Mouse (Mus musculus) forebrain, embryonic 14.5 days (tissue): ENCODE measurements at regions not wholly inside any gene's neighbourhood (a gene's known extent, or its start where the extent isn't known, plus 50 kb on each side); places are given as distances from the start of the nearest gene placed in this dataset.

Source experiments
- ATAC-seq: fragments of 200-750 bp; cut with Nextera tagmentation; 2 replicates; pipeline ENCODE4 v1.8.0; 2017; ENCODE audit warnings: mild to moderate bottlenecking, moderate library complexity
- DNase-seq: peaks from one replicate; pipeline ENCODE4 v3.0.0-alpha.2; 2015; ENCODE audit warnings: low spot score
- H3K27ac ChIP-seq: fragments of 300-500 bp; sonication (generic); 2 replicates; pipeline ENCODE4 v1.5.1; 2014; ENCODE audit warnings: low read depth, mild to moderate bottlenecking, control low read depth, low read length, moderate library complexity
- H3K27me3 ChIP-seq: fragments of 300-500 bp; sonication (generic); replicated peaks from 2 replicates; pipeline ENCODE4 v1.6.1; 2014; ENCODE audit warnings: low read length, control low read depth, mixed read lengths; ENCODE audit not compliant: control insufficient read depth, insufficient read depth
- H3K36me3 ChIP-seq: fragments of 300-500 bp; sonication (generic); 2 replicates; pipeline ENCODE4 v1.6.1; 2014; ENCODE audit warnings: low read length, control low read depth; ENCODE audit not compliant: control insufficient read depth, insufficient read depth
- H3K4me1 ChIP-seq: fragments of 300-500 bp; sonication (generic); 2 replicates; pipeline ENCODE4 v1.6.1; 2014; ENCODE audit warnings: antibody characterized with exemption, low read length, control low read depth; ENCODE audit not compliant: control insufficient read depth, insufficient read depth
- H3K4me2 ChIP-seq: fragments of 300-500 bp; sonication (generic); 2 replicates; pipeline ENCODE4 v1.6.1; 2014; ENCODE audit warnings: mild to moderate bottlenecking, control low read depth, low read length
- H3K4me3 ChIP-seq: fragments of 300-500 bp; sonication (generic); 2 replicates; pipeline ENCODE4 v1.5.1; 2014; ENCODE audit warnings: low read depth, low read length, control low read depth
- H3K9ac ChIP-seq: fragments of 300-500 bp; sonication (generic); 2 replicates; pipeline ENCODE4 v1.6.1; 2014; ENCODE audit warnings: mild to moderate bottlenecking, low read length, control low read depth, moderate library complexity
- H3K9me3 ChIP-seq: fragments of 300-500 bp; sonication (generic); replicated peaks from 2 replicates; pipeline ENCODE4 v1.6.1; 2016; ENCODE audit warnings: low read length, control low read depth, mixed read lengths; ENCODE audit not compliant: control insufficient read depth
- WGBS: fragments of 180-500 bp; shearing (Covaris S2); extraction: QIAGEN DNeasy Blood & Tissue Kit; methylation state at CpG from one replicate; pipeline ENCODE4 v1.1.7; 2014; 5-methylcytosine and 5-hydroxymethylcytosine counted together

DNA sequence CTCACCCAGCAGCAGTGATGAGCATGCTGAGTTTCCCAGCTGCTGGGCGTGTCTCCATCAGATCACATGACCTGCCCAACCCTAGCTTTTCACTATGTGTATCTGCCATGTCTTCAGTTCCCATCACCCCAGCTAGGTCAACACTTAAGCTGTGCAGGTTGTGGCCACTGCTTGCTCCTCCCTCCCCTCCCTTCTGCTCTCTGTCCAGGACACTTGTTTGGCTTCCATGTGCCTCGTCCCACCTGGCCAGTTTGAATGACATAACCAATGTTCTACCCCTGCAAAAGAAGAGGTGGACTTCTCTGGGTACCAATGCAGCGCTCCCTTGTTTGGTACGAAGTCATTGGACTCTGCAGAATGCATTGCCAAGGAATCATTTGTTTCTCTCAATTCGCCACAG, 460.7 kb downstream of the Wdr11 start:
- Histone ChIP-seq H3K27me3 (no peaks in the 10 kb centered on the region; the same call in 1 of the 2 replicates), H3K9ac (no peak overlapping the region), H3K4me3 (no peak overlapping the region), H3K4me1 (no peaks in the 10 kb centered on the region), H3K36me3 (no peaks in the 10 kb centered on the region), H3K4me2 (no peak overlapping the region), H3K27ac (no peak overlapping the region), H3K9me3 (no peaks in the 10 kb centered on the region)
- DNase-seq = no peak
- 90% methylated on average over 5 of the region's 5 CpGs for WGBS
- no peak for ATAC-seq

DNA sequence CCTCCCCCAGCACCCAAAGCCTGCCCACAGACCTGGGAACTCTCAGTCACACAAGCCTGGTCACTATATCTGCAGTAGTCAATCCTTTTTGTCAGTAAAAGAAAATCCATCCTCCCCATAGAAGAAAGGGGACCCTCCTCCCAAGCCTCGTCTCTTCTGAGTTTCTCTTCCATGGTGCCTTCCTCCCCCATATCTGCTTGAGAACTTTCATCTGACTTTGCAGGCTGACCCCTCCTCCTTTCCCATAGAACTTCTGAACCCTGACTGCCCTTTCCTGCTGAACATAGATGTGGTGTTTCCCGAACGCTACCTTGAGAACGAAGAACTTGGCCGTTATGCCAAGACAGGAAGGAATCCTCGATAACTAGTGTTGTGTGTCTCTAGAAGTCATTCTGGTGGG, 462.5 kb downstream of the Ate1 start:
- H3K9ac ChIP-seq = no peak overlapping the region
- DNase-seq = no peak
- WGBS = 89% methylated on average over 6 of the region's 6 CpGs

DNA sequence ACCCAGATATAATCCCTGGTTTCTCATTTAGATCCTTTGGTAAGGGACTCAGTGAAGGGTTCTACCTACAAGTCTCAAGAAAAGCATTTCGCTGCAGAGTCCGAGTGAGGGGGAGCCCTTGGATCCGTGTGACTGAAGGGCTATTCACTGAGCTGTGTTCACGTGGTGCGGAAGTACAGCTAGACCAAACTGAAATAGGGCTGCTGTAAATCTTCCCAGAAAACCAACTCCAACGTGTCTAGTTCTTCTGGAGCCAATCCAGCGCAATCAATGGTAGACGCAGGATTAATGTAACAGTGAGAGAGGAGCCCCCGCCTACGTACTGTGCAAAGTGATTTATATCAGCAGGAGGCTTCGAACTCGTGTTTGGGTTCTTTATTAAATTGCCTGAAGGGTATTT, 461.9 kb downstream of the Ate1 start:
- Histone ChIP-seq H3K27ac (no peak overlapping the region), H3K4me2 (no peak overlapping the region), H3K4me3 (no peak overlapping the region), H3K4me1 (no peaks in the 10 kb centered on the region), H3K27me3 (no peaks in the 10 kb centered on the region), H3K9ac (no peak overlapping the region), H3K9me3 (no peaks in the 10 kb centered on the region), H3K36me3 (no peaks in the 10 kb centered on the region)
- 79% methylated on average over 12 of the region's 12 CpGs for WGBS
- ATAC-seq (no peak), DNase-seq (peak; percentile 14)

More for the DNA sequence above, 462.5 kb downstream of the Ate1 start:
- H3K9me3 ChIP-seq = no peaks in the 10 kb centered on the region
- H3K36me3 ChIP-seq = no peaks in the 10 kb centered on the region
- H3K4me1 ChIP-seq = no peaks in the 10 kb centered on the region
- no peak for ATAC-seq
- no peaks in the 10 kb centered on the region for H3K27me3 ChIP-seq
- H3K27ac ChIP-seq = no peak overlapping the region
- H3K4me3 ChIP-seq = no peak overlapping the region
- no peak overlapping the region for H3K4me2 ChIP-seq

DNA sequence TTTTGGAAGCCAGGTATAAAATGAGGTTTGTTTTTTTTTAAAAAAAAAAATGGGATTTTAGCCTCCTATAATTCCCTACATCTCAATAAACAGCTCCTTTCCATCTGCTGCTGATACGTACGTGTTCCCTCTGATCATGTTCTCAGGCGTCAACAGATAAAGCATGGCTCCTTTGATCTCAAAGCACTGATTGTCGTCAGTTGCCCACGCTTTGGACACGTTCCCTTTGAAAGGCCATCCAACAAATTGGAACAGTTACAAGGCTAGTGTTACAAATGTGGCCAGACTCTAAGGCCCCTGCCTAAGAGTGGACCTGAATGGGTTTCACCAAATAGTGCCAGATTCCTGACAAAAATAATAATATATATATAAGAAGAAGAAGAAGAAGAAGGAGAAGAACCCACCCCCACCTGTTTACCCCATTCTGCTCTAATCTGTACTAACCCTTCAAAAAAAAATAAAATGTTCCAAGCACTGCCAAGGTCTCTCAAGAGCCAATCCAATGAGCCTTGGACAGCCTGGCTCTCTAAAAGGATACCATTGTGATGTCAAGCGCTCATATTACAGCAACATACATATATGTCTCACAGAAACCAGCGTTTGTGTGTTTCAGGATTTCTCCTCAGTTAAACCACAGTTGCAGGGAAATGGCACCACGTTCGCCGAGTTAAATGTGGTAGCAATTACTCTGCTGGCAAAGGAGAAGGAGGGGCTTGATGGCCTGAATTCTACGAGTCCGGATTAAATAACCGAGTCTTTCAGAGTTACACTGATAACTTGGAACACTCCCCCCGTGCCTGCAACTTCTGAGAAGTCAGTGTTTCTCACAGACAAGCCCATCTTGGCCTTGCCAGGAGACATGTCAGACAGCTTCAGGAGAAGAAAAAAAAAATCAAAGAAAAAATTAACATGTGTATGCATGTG, 460.2 kb downstream of the Ate1 start:
- Histone ChIP-seq H3K4me3 (no peak overlapping the region), H3K36me3 (no peaks in the 10 kb centered on the region), H3K4me2 (no peak overlapping the region), H3K4me1 (no peaks in the 10 kb centered on the region), H3K27ac (no peak overlapping the region), H3K9me3 (no peaks in the 10 kb centered on the region), H3K9ac (no peak overlapping the region), H3K27me3 (no peaks in the 10 kb centered on the region)
- WGBS = 73% methylated on average over 15 of the region's 15 CpGs
- ATAC-seq = no peak
- DNase-seq = no peak

DNA sequence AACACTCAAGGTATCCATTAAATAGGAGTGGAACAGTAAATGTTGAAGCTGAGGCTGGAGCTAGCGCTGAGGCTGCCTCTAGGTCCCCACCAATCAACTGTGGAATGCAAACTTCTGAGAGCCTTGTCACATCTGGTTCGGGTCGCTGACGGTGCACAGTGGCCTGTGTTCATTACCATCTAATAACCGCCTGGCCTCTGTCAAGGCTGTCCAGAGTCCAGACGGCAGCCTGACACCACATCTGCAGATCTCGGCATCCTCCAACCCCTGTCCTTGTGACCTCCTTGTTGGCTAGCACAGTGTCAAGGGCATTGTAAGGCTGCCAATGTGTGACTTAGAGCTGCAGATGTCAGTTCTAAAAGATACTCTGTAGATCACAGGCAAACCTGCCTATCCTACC, 455.7 kb downstream of the Ate1 start:
- Histone ChIP-seq H3K9ac (no peak overlapping the region), H3K36me3 (no peaks in the 10 kb centered on the region), H3K9me3 (no peaks in the 10 kb centered on the region), H3K4me1 (no peaks in the 10 kb centered on the region), H3K27me3 (no peaks in the 10 kb centered on the region), H3K4me2 (no peak overlapping the region), H3K4me3 (no peak overlapping the region), H3K27ac (no peak overlapping the region)
- WGBS = 85% methylated on average over 7 of the region's 7 CpGs
- ATAC-seq = no peak
- DNase-seq = no peak

DNA sequence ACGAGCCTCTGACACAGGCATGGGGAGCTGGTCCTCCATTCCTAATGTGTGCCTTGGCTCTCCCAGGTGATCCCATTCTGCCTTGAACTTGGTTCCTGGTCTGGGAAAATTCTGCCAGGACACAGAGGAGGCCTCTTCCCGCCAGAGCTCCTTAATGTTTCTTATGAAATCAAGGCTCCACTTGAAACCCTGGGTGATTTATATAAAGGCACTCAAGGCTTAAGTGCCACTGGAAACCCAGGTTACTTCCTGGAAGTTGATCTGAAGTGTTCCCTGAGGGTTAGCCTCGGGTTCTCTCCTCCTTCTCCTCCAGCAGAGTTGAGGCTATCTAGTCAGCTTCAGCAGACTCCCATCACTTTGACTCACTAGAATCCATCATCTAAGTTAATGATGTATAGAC, 451.9 kb downstream of the Ate1 start:
- ATAC-seq = no peak
- Histone ChIP-seq H3K36me3 (no peaks in the 10 kb centered on the region), H3K9me3 (no peaks in the 10 kb centered on the region), H3K4me1 (no peaks in the 10 kb centered on the region; the same call in 1 of the 2 replicates), H3K4me3 (no peak overlapping the region), H3K27ac (no peak overlapping the region), H3K4me2 (no peak overlapping the region), H3K27me3 (no peaks in the 10 kb centered on the region), H3K9ac (no peak overlapping the region)
- DNase-seq = no peak
- 64% methylated on average over 3 of the region's 3 CpGs for WGBS

DNA sequence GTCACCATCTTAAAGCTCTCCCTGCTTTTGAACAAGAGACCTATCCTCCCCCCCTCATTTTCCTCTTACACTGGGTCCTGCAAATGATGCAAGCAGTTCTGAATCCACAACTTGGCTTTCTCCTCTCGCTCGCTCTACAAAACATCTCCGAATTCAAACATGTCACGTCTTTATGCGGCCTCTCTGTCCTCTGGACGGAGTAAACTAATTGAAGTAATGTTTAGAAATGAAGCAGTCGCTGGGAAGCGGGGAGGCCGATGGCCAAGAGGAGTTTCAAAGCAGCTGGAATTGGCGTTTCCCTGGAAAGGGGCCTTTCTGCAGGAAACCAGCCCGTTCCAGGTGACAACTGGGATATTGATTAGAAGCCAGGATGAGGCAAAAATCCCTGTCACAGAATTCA, 446.8 kb downstream of the Ate1 start:
- ATAC-seq (no peak), DNase-seq (no peak)
- Histone ChIP-seq H3K9me3 (no peaks in the 10 kb centered on the region), H3K4me2 (peak overlapping the region; percentile 52), H3K27me3 (no peaks in the 10 kb centered on the region), H3K4me3 (peak overlapping the region; percentile 16; the same call in 1 of the 2 replicates), H3K27ac (no peak overlapping the region), H3K4me1 (peaks cover 7% of the 10 kb centered on the region; the same call in 1 of the 2 replicates), H3K36me3 (no peaks in the 10 kb centered on the region), H3K9ac (no peak overlapping the region)
- WGBS = 50% methylated on average over 11 of the region's 11 CpGs

DNA sequence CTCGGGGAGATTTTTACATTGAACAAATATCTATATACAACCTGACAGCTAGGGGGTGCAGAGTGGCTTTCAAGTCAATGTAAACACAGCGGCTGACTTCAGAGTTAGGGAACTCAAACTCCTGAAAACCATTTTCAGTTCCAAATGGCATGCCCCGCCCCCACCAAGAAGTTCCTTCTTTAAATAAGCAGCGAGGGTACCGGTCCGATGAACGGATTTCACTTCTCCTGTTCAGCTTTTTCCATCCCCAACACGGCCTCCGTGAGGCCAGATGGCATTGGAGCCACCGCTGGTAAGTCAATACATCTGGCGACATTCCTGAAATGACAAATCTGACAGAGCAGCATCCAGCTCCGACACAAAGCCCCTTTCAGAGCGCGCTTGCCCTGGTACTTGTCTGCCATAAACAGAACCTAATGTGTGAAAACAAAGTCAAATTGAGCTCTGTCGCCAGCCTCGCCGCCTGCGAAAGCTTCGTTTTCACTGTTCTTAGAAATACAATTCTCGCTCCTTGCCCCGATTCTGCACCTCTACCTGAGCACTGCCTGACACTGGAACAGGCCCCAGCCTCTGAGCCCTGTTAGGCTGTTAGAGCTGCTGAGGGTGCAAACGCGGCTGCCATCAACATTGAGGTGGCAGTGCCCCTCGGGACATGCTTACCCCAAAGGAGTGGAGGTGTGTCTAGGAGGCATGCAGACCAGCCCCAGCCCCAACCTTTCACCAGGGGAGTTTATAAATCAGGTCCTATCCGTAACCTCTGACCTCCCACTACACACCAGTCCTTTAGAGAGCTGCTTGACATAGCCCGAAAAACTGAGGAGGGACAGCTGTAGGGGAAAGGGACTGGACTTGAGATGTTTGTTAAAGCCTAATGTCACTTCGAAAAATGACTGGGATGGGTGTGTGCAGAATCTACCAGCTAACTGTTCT, 446.0 kb downstream of the Ate1 start:
- Histone ChIP-seq H3K36me3 (no peaks in the 10 kb centered on the region), H3K4me3 (peak overlapping the region; percentile 16), H3K9me3 (no peaks in the 10 kb centered on the region), H3K9ac (peak overlapping the region; percentile 26; the same call in 1 of the 2 replicates), H3K4me1 (peaks cover 7% of the 10 kb centered on the region; the same call in 1 of the 2 replicates), H3K27me3 (no peaks in the 10 kb centered on the region), H3K4me2 (peak overlapping the region; percentile 52), H3K27ac (no peak overlapping the region)
- DNase-seq = peak; percentile 74
- WGBS = 22% methylated on average over 27 of the region's 27 CpGs
- ATAC-seq = no peak
